Mouse (Mus musculus) ES-E14 (cell line): ENCODE measurements at regions not wholly inside any gene's neighbourhood (a gene's known extent, or its start where the extent isn't known, plus 50 kb on each side); places are given as distances from the start of the nearest gene placed in this dataset.

ENCODE experiments used
- CHD2 ChIP-seq: IDR thresholded peaks from 2 replicates; pipeline ENCODE4 v1.6.1; 2014; ENCODE audit warnings: mild to moderate bottlenecking, low read depth, low read length, inconsistent platforms
- ZNF384 ChIP-seq: IDR thresholded peaks from 2 replicates; pipeline ENCODE4 v1.6.1; 2012; ENCODE audit warnings: low read depth, low read length, inconsistent platforms

DNA sequence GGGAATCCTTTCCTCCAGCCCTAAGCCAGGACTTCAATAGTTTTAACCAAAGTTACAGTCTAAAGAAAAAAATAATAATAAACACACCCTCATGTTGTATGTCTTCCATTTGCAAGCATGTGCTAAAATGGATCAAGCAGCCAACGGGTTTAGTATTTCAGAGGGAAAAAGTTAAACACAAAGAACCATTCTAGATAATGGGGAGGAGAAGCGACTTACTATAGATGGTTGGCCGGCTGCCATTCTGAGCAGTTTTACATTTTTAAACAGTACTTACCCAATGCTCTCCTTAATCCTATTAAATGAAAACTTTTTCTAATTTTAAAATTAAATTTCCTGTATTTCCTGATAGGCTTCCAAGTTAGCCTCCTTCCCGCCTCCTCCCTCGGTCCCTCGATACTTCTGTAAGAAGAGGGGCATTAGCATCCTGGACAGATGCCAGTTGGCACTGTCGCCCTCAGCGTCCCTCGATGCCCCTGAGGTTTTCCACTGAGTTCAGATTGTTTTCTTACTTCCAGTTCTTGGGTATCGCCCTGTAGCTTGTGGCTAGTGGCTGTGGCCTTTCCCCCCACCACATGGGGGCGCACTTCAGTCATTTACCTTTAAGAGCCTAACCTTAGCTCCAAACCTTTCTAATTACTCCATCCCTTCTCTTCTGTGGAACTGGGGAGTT lies 2188.2 kb upstream of the Gm7489 start:
- TF ChIP-seq ZNF384 (no peak), CHD2 (no peak)
